Mouse (Mus musculus) thymus, adult 2 months (tissue): ENCODE measurements around the gene Olfr657.

Source experiments
- CTCF ChIP-seq: fragments of 200-500 bp; IDR thresholded peaks from 2 replicates; pipeline ENCODE4 v1.5.1; 2012; ENCODE audit warnings: mild to moderate bottlenecking, control low read depth, low read length, moderate library complexity, borderline replicate concordance; ENCODE audit not compliant: control insufficient read depth, poor library complexity, insufficient read depth; ENCODE audit errors: extremely low read depth
- POLR2A ChIP-seq: fragments of 200-500 bp; IDR thresholded peaks from 2 replicates; pipeline ENCODE4 v1.6.1; 2012; ENCODE audit warnings: mild to moderate bottlenecking, low read length, control low read depth, moderate library complexity; ENCODE audit not compliant: control insufficient read depth, poor library complexity, insufficient read depth; ENCODE audit errors: extremely low read depth

GRCm38 (mm10) chr7:104581429-104581828, 43.2 kb upstream of the Olfr657 start:
- no peak for TF ChIP-seq CTCF
- no peak for TF ChIP-seq POLR2A
